Mouse (Mus musculus) liver, embryonic 13.5 days (tissue): ENCODE data around the gene Gemin4. TPM values are rescaled to one million over a fixed set of nuclear protein-coding genes. Genes with fewer than 3 reads are reported as not detected.
"Not testable (repeated sequence)": the region's sequence is repeated elsewhere in the genome, so short reads cannot be mapped to it uniquely, and the experiment has no call there.

Source experiments
- ATAC-seq: fragments of 200-750 bp; cut with Nextera tagmentation; 2 replicates; pipeline ENCODE4 v1.8.0; 2017; ENCODE audit warnings: low read depth, mild to moderate bottlenecking, moderate number of reproducible peaks, moderate library complexity
- DNase-seq: peaks from one replicate; pipeline ENCODE4 v3.0.0; 2022
- H3K27ac ChIP-seq: fragments of 300-500 bp; sonication (generic); 2 replicates; pipeline ENCODE4 v1.5.1; 2015; ENCODE audit warnings: moderate library complexity, mild to moderate bottlenecking, inconsistent platforms
- H3K27me3 ChIP-seq: fragments of 300-500 bp; sonication (generic); 2 replicates; pipeline ENCODE4 v1.6.1; 2015; ENCODE audit warnings: mild to moderate bottlenecking, inconsistent platforms
- H3K36me3 ChIP-seq: fragments of 300-500 bp; sonication (generic); 2 replicates; pipeline ENCODE4 v1.6.1; 2015; ENCODE audit warnings: mild to moderate bottlenecking, inconsistent platforms
- H3K4me1 ChIP-seq: fragments of 300-500 bp; sonication (generic); replicated peaks from 2 replicates; pipeline ENCODE4 v1.6.1; 2015; ENCODE audit warnings: inconsistent platforms
- H3K4me2 ChIP-seq: fragments of 300-500 bp; sonication (generic); 2 replicates; pipeline ENCODE4 v1.6.1; 2015; ENCODE audit warnings: inconsistent platforms, mild to moderate bottlenecking, moderate library complexity
- H3K4me3 ChIP-seq: fragments of 300-500 bp; sonication (generic); replicated peaks from 2 replicates; pipeline ENCODE4 v1.5.1; 2015; ENCODE audit warnings: mild to moderate bottlenecking, inconsistent platforms
- H3K9ac ChIP-seq: fragments of 300-500 bp; sonication (generic); 2 replicates; pipeline ENCODE4 v1.6.1; 2015; ENCODE audit warnings: mild to moderate bottlenecking, inconsistent platforms
- H3K9me3 ChIP-seq: fragments of 300-500 bp; sonication (generic); replicated peaks from 2 replicates; pipeline ENCODE4 v1.6.1; 2016; ENCODE audit warnings: inconsistent platforms
- WGBS: fragments of 180-500 bp; shearing (Covaris S2); methylation state at CpG from one replicate; pipeline ENCODE4 v1.1.7; 2015; ENCODE audit not compliant: insufficient replicate concordance; 5-methylcytosine and 5-hydroxymethylcytosine counted together
- polyA plus RNA-seq: library from polyadenylated mRNA; unstranded; fragments of >200 nt; fragmentation: Nextera tagmentation; extraction: Ambion mirVana; gene quantifications from 2 replicates; pipeline ENCODE4 v1.2.1, GENCODE M21; 2015

Gemin4 gene
- polyA plus RNA-seq, 1 experiment from 2014 or later: 22.5 TPM

GRCm38 (mm10) chr11:76215011-76215410 is 2.5 kb downstream of the Gemin4 start:
- H3K9ac ChIP-seq: no peak overlapping the region
- 81% methylated on average over 2 of the region's 2 CpGs for WGBS
- no peak overlapping the region for H3K4me2 ChIP-seq
- H3K9me3 ChIP-seq: no peaks in the 10 kb centered on the region
- no peak overlapping the region for H3K4me3 ChIP-seq
- H3K27ac ChIP-seq: no peak overlapping the region
- no peak for DNase-seq
- peaks cover 44% of the 10 kb centered on the region for H3K36me3 ChIP-seq
- ATAC-seq: no peak
- no peaks in the 10 kb centered on the region for H3K27me3 ChIP-seq
- peaks cover 36% of the 10 kb centered on the region for H3K4me1 ChIP-seq

GRCm38 (mm10) chr11:76213841-76214240 is 3.6 kb downstream of the Gemin4 start:
- Histone ChIP-seq H3K4me3 (no peak overlapping the region), H3K4me1 (peaks cover 36% of the 10 kb centered on the region), H3K27me3 (no peaks in the 10 kb centered on the region), H3K4me2 (no peak overlapping the region), H3K27ac (no peak overlapping the region), H3K9ac (no peak overlapping the region), H3K36me3 (peaks cover 49% of the 10 kb centered on the region), H3K9me3 (no peaks in the 10 kb centered on the region)
- 83% methylated on average over 5 of the region's 5 CpGs for WGBS
- DNase-seq: no peak
- no peak for ATAC-seq

GRCm38 (mm10) chr11:76211595-76211994 is 5.9 kb downstream of the Gemin4 start:
- WGBS: 96% methylated on average over 5 of the region's 6 CpGs
- not testable (repeated sequence) for DNase-seq, H3K4me3 ChIP-seq, H3K4me2 ChIP-seq, H3K9me3 ChIP-seq, H3K27me3 ChIP-seq, H3K27ac ChIP-seq, ATAC-seq, H3K9ac ChIP-seq
- peaks cover 18% of the 10 kb centered on the region for H3K4me1 ChIP-seq
- peaks cover 53% of the 10 kb centered on the region for H3K36me3 ChIP-seq

- ATAC-seq (no peak), DNase-seq (no peak)
- H3K4me2 ChIP-seq: no peak overlapping the region
- 78% methylated on average over 13 of the region's 13 CpGs for WGBS
- H3K9me3 ChIP-seq: no peaks in the 10 kb centered on the region
- no peak overlapping the region for H3K4me3 ChIP-seq
- H3K27ac ChIP-seq: no peak overlapping the region
- H3K9ac ChIP-seq: no peak overlapping the region
- H3K4me1 ChIP-seq: peaks cover 7% of the 10 kb centered on the region; the same call in 1 of the 2 replicates
- peaks cover 53% of the 10 kb centered on the region for H3K36me3 ChIP-seq
- H3K27me3 ChIP-seq: no peaks in the 10 kb centered on the region
Observed at GRCm38 (mm10) chr11:76210228-76210985, 7.1 kb downstream of the Gemin4 start.

GRCm38 (mm10) chr11:76206793-76207192 is 10.7 kb downstream of the Gemin4 start:
- ATAC-seq (no peak), DNase-seq (no peak)
- 78% methylated on average over 5 of the region's 5 CpGs for WGBS
- no peak overlapping the region for H3K4me2 ChIP-seq
- peaks cover 15% of the 10 kb centered on the region for H3K4me1 ChIP-seq
- H3K27me3 ChIP-seq: peaks cover 21% of the 10 kb centered on the region
- peaks cover 27% of the 10 kb centered on the region for H3K36me3 ChIP-seq
- no peak overlapping the region; the same call in 1 of the 2 replicates for H3K9ac ChIP-seq
- no peaks in the 10 kb centered on the region for H3K9me3 ChIP-seq
- no peak overlapping the region for H3K4me3 ChIP-seq
- H3K27ac ChIP-seq: no peak overlapping the region

GRCm38 (mm10) chr11:76201761-76202674 is 15.4 kb downstream of the Gemin4 start:
- no peak overlapping the region for H3K27ac ChIP-seq
- H3K4me3 ChIP-seq: peak overlapping the region; percentile 74
- ATAC-seq (peak; percentile 97), DNase-seq (peak; percentile 73)
- H3K4me1 ChIP-seq: peaks cover 22% of the 10 kb centered on the region
- no peaks in the 10 kb centered on the region for H3K9me3 ChIP-seq
- peak overlapping the region; percentile 82 for H3K9ac ChIP-seq
- peaks cover 38% of the 10 kb centered on the region for H3K27me3 ChIP-seq
- WGBS: under 1% methylated on average over 89 of the region's 90 CpGs
- no peaks in the 10 kb centered on the region for H3K36me3 ChIP-seq
- peak overlapping the region; percentile 100 for H3K4me2 ChIP-seq

- Histone ChIP-seq H3K4me3 (no peak overlapping the region), H3K27ac (no peak overlapping the region), H3K36me3 (no peaks in the 10 kb centered on the region), H3K27me3 (peaks cover 19% of the 10 kb centered on the region), H3K4me1 (peaks cover 9% of the 10 kb centered on the region), H3K9ac (no peak overlapping the region), H3K9me3 (no peaks in the 10 kb centered on the region), H3K4me2 (no peak overlapping the region)
- no peak for DNase-seq
- no peak for ATAC-seq
- WGBS: 41% methylated on average over 8 of the region's 8 CpGs
Observed at GRCm38 (mm10) chr11:76196977-76197469, 20.4 kb downstream of the Gemin4 start.

- no peaks in the 10 kb centered on the region for H3K36me3 ChIP-seq
- ATAC-seq (no peak), DNase-seq (no peak)
- no peak overlapping the region for H3K4me2 ChIP-seq
- H3K27me3 ChIP-seq: peaks cover 13% of the 10 kb centered on the region
- H3K27ac ChIP-seq: no peak overlapping the region
- 54% methylated on average over 8 of the region's 8 CpGs for WGBS
- no peaks in the 10 kb centered on the region for H3K9me3 ChIP-seq
- H3K4me3 ChIP-seq: no peak overlapping the region
- H3K9ac ChIP-seq: no peak overlapping the region
- peaks cover 3% of the 10 kb centered on the region for H3K4me1 ChIP-seq
Observed at GRCm38 (mm10) chr11:76196275-76196976, 21.0 kb downstream of the Gemin4 start.

- no peaks in the 10 kb centered on the region for H3K9me3 ChIP-seq
- ATAC-seq: no peak
- H3K36me3 ChIP-seq: no peaks in the 10 kb centered on the region
- H3K4me1 ChIP-seq: no peaks in the 10 kb centered on the region
- no peak overlapping the region for H3K4me3 ChIP-seq
- no peak overlapping the region for H3K27ac ChIP-seq
- no peak overlapping the region for H3K4me2 ChIP-seq
- no peaks in the 10 kb centered on the region for H3K27me3 ChIP-seq
- WGBS: 74% methylated on average over 6 of the region's 6 CpGs
- H3K9ac ChIP-seq: no peak overlapping the region
- DNase-seq: no peak
Observed at GRCm38 (mm10) chr11:76186908-76187307, 30.6 kb downstream of the Gemin4 start.

- Histone ChIP-seq H3K27ac (no peak overlapping the region), H3K36me3 (no peaks in the 10 kb centered on the region), H3K4me3 (no peak overlapping the region), H3K9ac (no peak overlapping the region), H3K27me3 (no peaks in the 10 kb centered on the region), H3K4me1 (peaks cover 11% of the 10 kb centered on the region), H3K9me3 (no peaks in the 10 kb centered on the region), H3K4me2 (no peak overlapping the region)
- ATAC-seq (no peak), DNase-seq (no peak)
- 85% methylated on average over 4 of the region's 4 CpGs for WGBS
Observed at GRCm38 (mm10) chr11:76183745-76184144, 33.7 kb downstream of the Gemin4 start.

GRCm38 (mm10) chr11:76180146-76180540 is 37.3 kb downstream of the Gemin4 start:
- Histone ChIP-seq H3K27me3 (no peaks in the 10 kb centered on the region), H3K27ac (peak overlapping the region; percentile 72; the same call in 1 of the 2 replicates), H3K4me3 (peak overlapping the region; percentile 93), H3K9me3 (no peaks in the 10 kb centered on the region), H3K4me1 (peaks cover 17% of the 10 kb centered on the region), H3K36me3 (peaks cover 15% of the 10 kb centered on the region; the same call in 1 of the 2 replicates), H3K4me2 (peak overlapping the region; percentile 86), H3K9ac (peak overlapping the region; percentile 84)
- ATAC-seq (no peak), DNase-seq (no peak)
- WGBS: 11% methylated on average over 7 of the region's 7 CpGs
